Mouse (Mus musculus) liver, postnatal 0 days (tissue): ENCODE measurements at regions not wholly inside any gene's neighbourhood (a gene's known extent, or its start where the extent isn't known, plus 50 kb on each side); places are given as distances from the start of the nearest gene placed in this dataset.
"Not testable (repeated sequence)": the region's sequence is repeated elsewhere in the genome, so short reads cannot be mapped to it uniquely, and the experiment has no call there.

Experiments
- ATAC-seq: fragments of 200-750 bp; cut with Nextera tagmentation; 2 replicates; pipeline ENCODE4 v1.8.0; 2017; ENCODE audit warnings: mild to moderate bottlenecking, moderate library complexity
- DNase-seq: peaks from one replicate; pipeline ENCODE4 v3.0.0-alpha.2; 2016
- H3K27ac ChIP-seq: fragments of 300-500 bp; sonication (generic); 2 replicates; pipeline ENCODE4 v1.5.1; 2014; ENCODE audit warnings: antibody characterized with exemption, moderate library complexity, mild to moderate bottlenecking, low read depth
- H3K27me3 ChIP-seq: fragments of 300-500 bp; sonication (generic); 2 replicates; pipeline ENCODE4 v1.6.1; 2014; ENCODE audit warnings: low read length, control low read depth, mixed read lengths; ENCODE audit not compliant: insufficient read depth
- H3K36me3 ChIP-seq: fragments of 300-500 bp; sonication (generic); replicated peaks from 2 replicates; pipeline ENCODE4 v1.6.1; 2014; ENCODE audit warnings: mild to moderate bottlenecking, control low read depth, low read length, moderate library complexity, mixed read lengths; ENCODE audit not compliant: insufficient read depth
- H3K4me1 ChIP-seq: fragments of 300-500 bp; sonication (generic); 2 replicates; pipeline ENCODE4 v1.6.1; 2014; ENCODE audit warnings: antibody characterized with exemption, mild to moderate bottlenecking, control low read depth; ENCODE audit not compliant: insufficient read depth
- H3K4me2 ChIP-seq: fragments of 300-500 bp; sonication (generic); 2 replicates; pipeline ENCODE4 v1.6.1; 2014; ENCODE audit warnings: low read depth, mild to moderate bottlenecking, low read length, moderate library complexity, mixed read lengths
- H3K4me3 ChIP-seq: fragments of 300-500 bp; sonication (generic); 2 replicates; pipeline ENCODE4 v1.5.1; 2014; ENCODE audit warnings: low read depth, low read length
- H3K9ac ChIP-seq: fragments of 300-500 bp; sonication (generic); replicated peaks from 2 replicates; pipeline ENCODE4 v1.6.1; 2014; ENCODE audit warnings: mild to moderate bottlenecking, moderate library complexity
- H3K9me3 ChIP-seq: fragments of 300-500 bp; sonication (generic); 2 replicates; pipeline ENCODE4 v1.6.1; 2016; ENCODE audit warnings: mild to moderate bottlenecking, control low read depth, low read length, mixed read lengths
- CTCF ChIP-seq: sonication (generic); IDR thresholded peaks from 2 replicates; pipeline ENCODE4 v1.5.1; 2016; ENCODE audit warnings: antibody characterized with exemption, low read depth
- EP300 ChIP-seq: IDR thresholded peaks from 2 replicates; pipeline ENCODE4 v1.6.1; 2016; ENCODE audit warnings: antibody characterized with exemption, low read depth, mild to moderate bottlenecking
- WGBS: fragments of 180-500 bp; shearing (Covaris S2); extraction: QIAGEN DNeasy Blood & Tissue Kit; methylation state at CpG from one replicate; pipeline ENCODE4 v1.1.7; 2014; ENCODE audit not compliant: insufficient replicate concordance; 5-methylcytosine and 5-hydroxymethylcytosine counted together

GRCm38 (mm10) chr12:8087958-8088357 lies 110.5 kb downstream of the Apob start:
- ATAC-seq = no peak
- H3K4me2 ChIP-seq = no peak overlapping the region
- no peak overlapping the region for H3K27ac ChIP-seq
- no peak overlapping the region for H3K9ac ChIP-seq
- H3K4me3 ChIP-seq = no peak overlapping the region
- WGBS = 46% methylated on average over 1 of the region's 3 CpGs
- TF ChIP-seq EP300 = no peak
- TF ChIP-seq CTCF = no peak
- no peaks in the 10 kb centered on the region for H3K9me3 ChIP-seq
- no peaks in the 10 kb centered on the region for H3K27me3 ChIP-seq
- peaks cover 6% of the 10 kb centered on the region; the same call in 1 of the 2 replicates for H3K4me1 ChIP-seq
- no peak for DNase-seq
- H3K36me3 ChIP-seq = no peaks in the 10 kb centered on the region

GRCm38 (mm10) chr12:8089423-8090278 lies 112.2 kb downstream of the Apob start:
- Histone ChIP-seq H3K27me3 (no peaks in the 10 kb centered on the region), H3K9ac (no peak overlapping the region), H3K9me3 (no peaks in the 10 kb centered on the region), H3K27ac (no peak overlapping the region), H3K4me3 (no peak overlapping the region), H3K4me2 (no peak overlapping the region), H3K4me1 (peaks cover 6% of the 10 kb centered on the region; the same call in 1 of the 2 replicates), H3K36me3 (no peaks in the 10 kb centered on the region)
- no peak for TF ChIP-seq EP300
- no peak for TF ChIP-seq CTCF
- ATAC-seq = no peak
- DNase-seq = no peak
- WGBS = 54% methylated on average over 8 of the region's 8 CpGs

DNA sequence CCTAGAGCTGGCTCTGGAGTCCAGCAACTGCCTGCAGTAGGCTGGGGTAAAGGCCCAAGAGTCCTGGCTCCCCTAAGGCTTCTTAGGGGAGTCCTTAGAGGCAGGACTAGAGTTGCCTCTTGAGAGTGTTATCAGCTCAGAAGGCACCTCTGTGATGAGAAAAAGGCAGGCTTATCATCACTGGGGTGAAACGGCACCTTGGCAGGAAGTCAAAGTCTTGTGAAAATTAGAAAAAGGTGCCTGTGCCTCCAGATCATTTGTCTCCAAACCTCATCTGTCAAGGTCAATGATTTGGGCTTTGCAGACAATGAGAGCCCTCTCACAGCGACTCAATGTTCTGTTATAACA lies 112.8 kb downstream of the Apob start:
- no peaks in the 10 kb centered on the region for H3K27me3 ChIP-seq

GRCm38 (mm10) chr12:8093437-8093836 lies 114.5 kb upstream of the Ldah start:
- TF ChIP-seq CTCF (no peak), EP300 (no peak)
- Histone ChIP-seq H3K4me3 (no peak overlapping the region), H3K36me3 (no peaks in the 10 kb centered on the region), H3K9me3 (no peaks in the 10 kb centered on the region), H3K9ac (no peak overlapping the region), H3K27me3 (no peaks in the 10 kb centered on the region), H3K27ac (no peak overlapping the region), H3K4me2 (no peak overlapping the region), H3K4me1 (peaks cover 6% of the 10 kb centered on the region; the same call in 1 of the 2 replicates)
- WGBS = 78% methylated on average over 1 of the region's 1 CpGs
- ATAC-seq (no peak), DNase-seq (no peak)

More for the DNA sequence above, 112.8 kb downstream of the Apob start:
- H3K36me3 ChIP-seq = no peaks in the 10 kb centered on the region
- DNase-seq (no peak), ATAC-seq (no peak)
- 59% methylated on average over 2 of the region's 2 CpGs for WGBS
- TF ChIP-seq EP300 = no peak
- no peak for TF ChIP-seq CTCF
- H3K4me3 ChIP-seq = no peak overlapping the region
- H3K9ac ChIP-seq = no peak overlapping the region
- no peak overlapping the region for H3K4me2 ChIP-seq
- H3K27ac ChIP-seq = no peak overlapping the region
- no peaks in the 10 kb centered on the region for H3K9me3 ChIP-seq
- peaks cover 6% of the 10 kb centered on the region; the same call in 1 of the 2 replicates for H3K4me1 ChIP-seq

DNA sequence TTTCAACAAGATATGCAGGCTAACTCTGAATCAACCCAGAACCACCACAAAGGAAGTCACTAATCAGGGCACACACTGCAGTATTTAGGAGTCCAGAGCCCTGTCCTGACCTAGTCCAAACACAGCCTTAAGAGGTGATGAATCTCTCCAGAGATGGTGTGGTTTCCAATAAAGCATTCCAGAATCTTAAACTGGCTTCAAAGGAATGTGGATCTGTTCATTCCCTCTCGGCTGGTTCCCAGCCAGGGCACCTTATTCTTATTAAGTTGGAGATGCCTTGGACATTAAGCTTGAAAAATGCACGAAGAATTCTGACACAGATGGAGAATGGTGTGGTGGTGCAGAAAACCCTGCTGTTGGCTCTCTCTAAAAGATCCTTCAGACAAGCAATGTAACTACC lies 112.0 kb upstream of the Ldah start:
- no peaks in the 10 kb centered on the region for H3K27me3 ChIP-seq
- H3K27ac ChIP-seq = no peak overlapping the region
- ATAC-seq = no peak
- TF ChIP-seq CTCF = no peak
- TF ChIP-seq EP300 = no peak
- H3K36me3 ChIP-seq = no peaks in the 10 kb centered on the region
- no peaks in the 10 kb centered on the region for H3K4me1 ChIP-seq
- DNase-seq = no peak
- no peak overlapping the region for H3K9ac ChIP-seq
- no peak overlapping the region for H3K4me3 ChIP-seq
- H3K4me2 ChIP-seq = no peak overlapping the region
- H3K9me3 ChIP-seq = no peaks in the 10 kb centered on the region
- 47% methylated on average over 2 of the region's 2 CpGs for WGBS

DNA sequence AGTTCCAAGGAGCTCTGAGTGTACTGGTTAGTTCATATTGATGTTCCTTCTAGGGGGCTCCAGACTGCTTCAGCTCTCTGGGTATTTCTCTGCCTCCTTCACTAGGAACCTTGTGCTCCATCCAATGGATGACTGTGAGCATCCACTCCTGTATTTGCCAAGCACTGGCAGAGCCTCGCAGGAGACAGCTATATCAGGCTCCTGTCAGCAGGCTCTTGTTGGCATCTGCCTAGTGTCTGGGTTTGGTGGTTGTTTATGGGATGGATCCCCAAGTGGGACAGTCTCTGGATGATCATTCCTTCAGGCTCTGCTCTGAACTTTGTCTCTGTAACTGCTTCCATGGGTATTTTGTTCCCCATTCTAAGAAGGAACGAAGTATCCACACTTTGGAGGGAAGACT lies 109.5 kb upstream of the Ldah start:
- not testable (repeated sequence) for H3K9ac ChIP-seq, DNase-seq, H3K4me1 ChIP-seq, H3K9me3 ChIP-seq, H3K36me3 ChIP-seq, ATAC-seq, H3K27me3 ChIP-seq, H3K4me3 ChIP-seq, H3K27ac ChIP-seq, H3K4me2 ChIP-seq
- 61% methylated on average over 2 of the region's 2 CpGs for WGBS
